Mouse (Mus musculus) heart, adult 2 months (tissue): ENCODE results near the gene Prrt2. TPM values are rescaled to one million over a fixed set of nuclear protein-coding genes. Genes with fewer than 3 reads are reported as not detected.
A peak's percentile ranks its signal among the peaks of the same experiment; 100 is the strongest.

Source experiments
- DNase-seq, 2 experiments: peaks; one replicate each; pipeline ENCODE4 v3.0.0; 2021
- H3K27ac ChIP-seq: fragments of 200-600 bp; 2 replicates; pipeline ENCODE4 v1.8.1; 2022
- H3K27me3 ChIP-seq: fragments of 200-500 bp; 2 replicates; pipeline ENCODE4 v1.6.1; 2012; ENCODE audit warnings: mild to moderate bottlenecking, low read length, inconsistent platforms, mixed read lengths; ENCODE audit not compliant: control insufficient read depth, insufficient read depth
- H3K36me3 ChIP-seq: fragments of 200-500 bp; 2 replicates; pipeline ENCODE4 v1.6.1; 2012; ENCODE audit warnings: low read length, inconsistent platforms; ENCODE audit not compliant: control insufficient read depth, insufficient read depth
- H3K4me1 ChIP-seq: fragments of 200-500 bp; 2 replicates; pipeline ENCODE4 v1.6.1; 2011; ENCODE audit warnings: low read length; ENCODE audit not compliant: control insufficient read depth, insufficient read depth
- H3K4me3 ChIP-seq: fragments of 200-600 bp; 2 replicates; pipeline ENCODE4 v1.8.1; 2022
- H3K79me2 ChIP-seq: fragments of 200-500 bp; replicated peaks from 2 replicates; pipeline ENCODE4 v1.6.1; 2012; ENCODE audit warnings: mild to moderate bottlenecking, inconsistent platforms, low read length, moderate library complexity, mixed read lengths; ENCODE audit not compliant: control insufficient read depth, insufficient read depth
- H3K9ac ChIP-seq: fragments of 200-500 bp; 2 replicates; pipeline ENCODE4 v1.6.1; 2012; ENCODE audit warnings: low read depth, mild to moderate bottlenecking, control low read depth, inconsistent platforms, low read length, mixed read lengths
- CTCF ChIP-seq: fragments of 200-600 bp; IDR thresholded peaks from 2 replicates; pipeline ENCODE4 v1.8.1; 2022; ENCODE audit warnings: antibody characterized with exemption, mild to moderate bottlenecking, moderate library complexity
- EP300 ChIP-seq: fragments of 200-500 bp; IDR thresholded peaks from 2 replicates; pipeline ENCODE4 v1.6.1; 2011; ENCODE audit warnings: low read depth, low read length, control low read depth; ENCODE audit not compliant: insufficient read depth
- POLR2A ChIP-seq: fragments of 200-500 bp; IDR thresholded peaks from 2 replicates; pipeline ENCODE4 v1.6.1; 2011; ENCODE audit warnings: mild to moderate bottlenecking, low read depth, low read length, control low read depth; ENCODE audit not compliant: insufficient read depth
- WGBS: fragments of 180-500 bp; shearing (Covaris S2); methylation state at CpG from one replicate; pipeline ENCODE4 v1.1.7; 2018; 5-methylcytosine and 5-hydroxymethylcytosine counted together
- intact Hi-C: fragments of 180-260 bp; cut with DNase I; formaldehyde crosslinking; loops from one replicate; pipeline ENCODE4 v1.15.1; 2025
- polyA plus RNA-seq: library from polyadenylated mRNA; depleted of rRNA; stranded (reverse); fragments of >200 nt; gene quantifications from 2 replicates; pipeline ENCODE4 v1.2.3, GENCODE M21; 2012
- total RNA-seq, 2 experiments: library from RNA; stranded (reverse); gene quantifications; 2 replicates each; pipeline ENCODE4 v1.2.3; 2021

Gene Prrt2
- total and polyA plus RNA-seq, 3 experiments: 0.63 to 5.7 (median 0.77) TPM

DNA sequence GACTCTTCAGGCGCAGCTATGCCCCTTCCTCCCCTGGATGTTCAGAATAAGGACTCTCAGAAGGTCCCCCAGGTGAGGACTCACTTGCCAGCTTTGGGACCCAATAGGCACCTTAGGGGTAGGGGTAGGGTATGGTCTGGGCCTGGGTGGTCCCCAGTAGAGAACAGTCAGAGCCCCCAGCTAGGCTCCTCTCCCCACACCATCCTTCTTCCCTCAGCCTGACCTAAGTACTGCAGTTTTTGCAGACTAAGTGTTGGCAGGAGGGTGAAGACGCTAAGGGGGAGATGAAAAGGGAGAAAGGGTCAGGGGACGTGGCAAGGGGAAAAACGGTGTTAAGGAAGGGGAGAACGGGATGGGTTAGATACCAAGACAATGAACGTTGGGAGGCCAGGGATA is 3.1 kb downstream of the Prrt2 start:
- peaks cover 15% of the 10 kb centered on the region for H3K4me1 ChIP-seq
- 0 out of 2 replicates have a peak overlapping the region, but pooled peaks have one; percentile 12 for H3K9ac ChIP-seq
- intact Hi-C loops: loop anchor here (1.0 to 10.0 kb wide), 4 partner anchors 7 to 177 kb away; partner anchors contain the start of genes Cd2bp2 and Cdiptos
- H3K36me3 ChIP-seq: peaks cover 5% of the 10 kb centered on the region
- peaks cover 2% of the 10 kb centered on the region; the same call in 1 of the 2 replicates for H3K79me2 ChIP-seq
- TF ChIP-seq CTCF (no peak), EP300 (no peak), POLR2A (no peak)
- WGBS: 52% methylated on average over 6 of the region's 6 CpGs
- peak in 1 of 2 experiments; percentile 8 for DNase-seq
- H3K4me3 ChIP-seq: no peak overlapping the region
- no peaks in the 10 kb centered on the region for H3K27me3 ChIP-seq
- H3K27ac ChIP-seq: peak overlapping the region; percentile 93

GRCm38 (mm10) chr7:127016971-127017949 is 3.8 kb downstream of the Prrt2 start, which contains the start of gene Pagr1a:
Gene Pagr1a (minus strand): TSS chr7:127017352.
- intact Hi-C loops: loop anchor here (1.0 to 10.0 kb wide), 4 partner anchors 8 to 178 kb away; partner anchors contain the start of genes Cd2bp2 and Cdiptos
- TF ChIP-seq POLR2A: peak; percentile 94
- TF ChIP-seq CTCF: peak; percentile 90
- peak; percentile 43 for TF ChIP-seq EP300
- peaks cover 5% of the 10 kb centered on the region for H3K36me3 ChIP-seq
- peak within 1 kb of the TSS; percentile 82 for H3K4me3 ChIP-seq
- H3K9ac ChIP-seq: peak within 1 kb of the TSS; percentile 87
- peak; percentile 95 to 97 for DNase-seq
- H3K27ac ChIP-seq: peak within 1 kb of the TSS; percentile 93
- peaks cover 2% of the 10 kb centered on the region; the same call in 1 of the 2 replicates for H3K79me2 ChIP-seq
- no peaks in the 10 kb centered on the region for H3K27me3 ChIP-seq
- peaks cover 15% of the 10 kb centered on the region for H3K4me1 ChIP-seq
- WGBS: 2% methylated on average over 39 of the region's 39 CpGs

GRCm38 (mm10) chr7:127016486-127016938 is 4.5 kb downstream of the Prrt2 start:
- H3K4me3 ChIP-seq: peak overlapping the region; percentile 82
- under 1% methylated on average over 22 of the region's 22 CpGs for WGBS
- peaks cover 16% of the 10 kb centered on the region for H3K4me1 ChIP-seq
- H3K36me3 ChIP-seq: peaks cover 5% of the 10 kb centered on the region
- TF ChIP-seq POLR2A (peak; percentile 62), EP300 (no peak)
- H3K27me3 ChIP-seq: no peaks in the 10 kb centered on the region
- intact Hi-C loops: loop anchor here (2.0 to 10.0 kb wide), 2 partner anchors 88 to 178 kb away; partner anchors contain the start of gene Cd2bp2
- H3K9ac ChIP-seq: peak overlapping the region; percentile 87
- no peak for DNase-seq
- H3K79me2 ChIP-seq: peaks cover 4% of the 10 kb centered on the region; the same call in 1 of the 2 replicates
- peak overlapping the region; percentile 93 for H3K27ac ChIP-seq

- peaks cover 16% of the 10 kb centered on the region for H3K4me1 ChIP-seq
- intact Hi-C loops: loop anchor here (2.0 to 10.0 kb wide), 2 partner anchors 89 to 179 kb away; partner anchors contain the start of gene Cd2bp2
These were observed 4.7 kb downstream of the Prrt2 start, which contains the start of gene Pagr1b for GRCm38 (mm10) chr7:127016481-127016485. Gene Pagr1b (minus strand): TSS chr7:127016484.

GRCm38 (mm10) chr7:127016081-127016480 is 4.9 kb downstream of the Prrt2 start:
- TF ChIP-seq EP300 (no peak), CTCF (no peak), POLR2A (no peak)
- Histone ChIP-seq H3K4me1 (peaks cover 16% of the 10 kb centered on the region), H3K79me2 (peaks cover 4% of the 10 kb centered on the region; the same call in 1 of the 2 replicates), H3K9ac (peak overlapping the region; percentile 87), H3K4me3 (peak overlapping the region; percentile 82), H3K27ac (peak overlapping the region; percentile 93), H3K36me3 (peaks cover 5% of the 10 kb centered on the region), H3K27me3 (no peaks in the 10 kb centered on the region)
- WGBS: under 1% methylated on average over 10 of the region's 10 CpGs
- intact Hi-C loops: loop anchor here (2.0 to 10.0 kb wide), 2 partner anchors 89 to 179 kb away; partner anchors contain the start of gene Cd2bp2
- peak in 1 of 2 experiments; percentile 55 for DNase-seq

More at GRCm38 (mm10) chr7:127016481-127016485, 4.7 kb downstream of the Prrt2 start, which contains the start of gene Pagr1b:
- Histone ChIP-seq H3K4me3 (peak within 1 kb of the TSS; percentile 82), H3K9ac (peak within 1 kb of the TSS; percentile 87), H3K79me2 (peaks cover 4% of the 10 kb centered on the region; the same call in 1 of the 2 replicates), H3K27ac (peak within 1 kb of the TSS; percentile 93), H3K36me3 (peaks cover 5% of the 10 kb centered on the region), H3K27me3 (no peaks in the 10 kb centered on the region)
- TF ChIP-seq POLR2A (no peak), CTCF (no peak), EP300 (no peak)
- DNase-seq: no peak
